Mouse (Mus musculus) liver, adult 2 months (tissue): ENCODE measurements around the gene Txk.

ENCODE experiments used
- CTCF ChIP-seq: fragments of 200-500 bp; IDR thresholded peaks from 2 replicates; pipeline ENCODE4 v1.5.1; 2011; ENCODE audit warnings: low read depth, low read length, control low read depth
- POLR2A ChIP-seq: fragments of 200-500 bp; IDR thresholded peaks from 2 replicates; pipeline ENCODE4 v1.6.1; 2011; ENCODE audit warnings: low read length, control low read depth; ENCODE audit not compliant: insufficient read depth; ENCODE audit errors: extremely low read depth

- no peak for TF ChIP-seq CTCF
- TF ChIP-seq POLR2A: no peak
Measured at GRCm38 (mm10) chr5:72681451-72681850, 71.1 kb downstream of the Txk start.
